Mouse (Mus musculus) myocyte (in vitro differentiated cells): ENCODE measurements around the gene Slc25a27.

Source experiments
- MYOG ChIP-seq, 3 experiments: IDR thresholded peaks; one replicate each; pipeline ENCODE4 v1.6.1; 2011; ENCODE audit warnings: control low read depth in 2 of 3, low read depth in 2 of 3, mild to moderate bottlenecking in 2 of 3; ENCODE audit not compliant: insufficient read length in 2 of 3, control insufficient read depth in 1 of 3, insufficient read depth in 1 of 3
- POLR2A ChIP-seq: IDR thresholded peaks from one replicate; pipeline ENCODE4 v1.6.1; 2011; ENCODE audit warnings: low read depth, mild to moderate bottlenecking, control low read depth, moderate library complexity; ENCODE audit not compliant: insufficient read length
- USF1 ChIP-seq: IDR thresholded peaks from one replicate; pipeline ENCODE4 v1.6.1; 2011; ENCODE audit warnings: low read depth, mild to moderate bottlenecking, control low read depth, moderate library complexity

DNA sequence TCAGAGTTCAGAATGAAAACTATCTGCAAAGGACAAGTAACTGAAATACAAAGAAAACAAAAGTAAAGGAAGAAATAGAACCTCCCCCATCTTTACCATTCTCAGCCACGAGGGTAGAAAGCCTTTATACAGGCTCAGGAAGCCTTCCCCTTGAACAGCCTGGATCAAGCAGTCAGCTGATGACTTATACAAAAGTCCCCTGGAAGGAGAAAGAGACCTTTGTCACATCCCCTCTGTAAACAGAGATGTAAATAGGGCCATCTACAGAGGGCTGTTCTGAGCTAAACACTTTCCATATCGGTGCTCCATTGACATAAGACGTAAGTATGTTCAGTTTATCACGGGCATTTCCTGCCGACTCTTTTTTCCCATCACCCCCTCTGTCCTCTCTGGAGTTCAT, 20.1 kb downstream of the Slc25a27 start:
- TF ChIP-seq USF1 (no peak), POLR2A (no peak), MYOG (IDR thresholded peaks at IDR 0.05; ENCODE audit: control insufficient read depth in 1 of 3, insufficient read depth in 1 of 3, insufficient read length in 2 of 3, low read depth in 2 of 3) (no peak)
